Mouse (Mus musculus) heart, embryonic 11.5 days (tissue): ENCODE measurements around the gene Triml2. TPM values are rescaled to one million over a fixed set of nuclear protein-coding genes. Genes with fewer than 3 reads are reported as not detected.

Experiments
- ATAC-seq: fragments of 200-750 bp; cut with Nextera tagmentation; replicated peaks from 2 replicates; pipeline ENCODE4 v1.8.0; 2017; ENCODE audit warnings: moderate library complexity; ENCODE audit not compliant: insufficient number of reproducible peaks, low FRiP score, low TSS enrichment
- H3K27ac ChIP-seq: fragments of 300-500 bp; sonication (generic); 2 replicates; pipeline ENCODE4 v1.5.1; 2014; ENCODE audit warnings: mild to moderate bottlenecking, low read depth, low read length
- H3K27me3 ChIP-seq: fragments of 300-500 bp; sonication (generic); 2 replicates; pipeline ENCODE4 v1.6.1; 2014; ENCODE audit warnings: mild to moderate bottlenecking, low read length, mixed read lengths; ENCODE audit not compliant: control insufficient read depth, insufficient read depth
- H3K36me3 ChIP-seq: fragments of 300-500 bp; sonication (generic); 2 replicates; pipeline ENCODE4 v1.6.1; 2014; ENCODE audit warnings: mild to moderate bottlenecking, low read length, moderate library complexity, mixed read lengths; ENCODE audit not compliant: control insufficient read depth, insufficient read depth
- H3K4me1 ChIP-seq: fragments of 300-500 bp; sonication (generic); 2 replicates; pipeline ENCODE4 v1.6.1; 2014; ENCODE audit warnings: low read length; ENCODE audit not compliant: control insufficient read depth, insufficient read depth
- H3K4me2 ChIP-seq: fragments of 300-500 bp; sonication (generic); 2 replicates; pipeline ENCODE4 v1.6.1; 2014; ENCODE audit warnings: mild to moderate bottlenecking, moderate library complexity
- H3K4me3 ChIP-seq: fragments of 300-500 bp; sonication (generic); 2 replicates; pipeline ENCODE4 v1.5.1; 2014; ENCODE audit warnings: low read depth, low read length
- H3K9ac ChIP-seq: fragments of 300-500 bp; sonication (generic); 2 replicates; pipeline ENCODE4 v1.6.1; 2014; ENCODE audit warnings: mild to moderate bottlenecking, low read depth, low read length, moderate library complexity
- H3K9me3 ChIP-seq: fragments of 300-500 bp; sonication (generic); replicated peaks from 2 replicates; pipeline ENCODE4 v1.6.1; 2016; ENCODE audit warnings: low read length; ENCODE audit not compliant: control insufficient read depth
- WGBS: fragments of 180-500 bp; shearing (Covaris S2); extraction: QIAGEN DNeasy Blood & Tissue Kit; methylation state at CpG from one replicate; pipeline ENCODE4 v1.1.7; 2014; ENCODE audit not compliant: insufficient replicate concordance; 5-methylcytosine and 5-hydroxymethylcytosine counted together
- polyA plus RNA-seq: library from polyadenylated mRNA; unstranded; fragments of >200 nt; fragmentation: Nextera tagmentation; extraction: Ambion mirVana; gene quantifications from 2 replicates; pipeline ENCODE4 v1.2.1, GENCODE M21; 2014

Triml2 gene
- polyA plus RNA-seq, 1 experiment from 2014 or later = not detected

- ATAC-seq = no peak
- Histone ChIP-seq H3K36me3 (no peaks in the 10 kb centered on the region), H3K4me2 (no peak overlapping the region), H3K27ac (no peak overlapping the region), H3K9me3 (no peaks in the 10 kb centered on the region), H3K9ac (no peak overlapping the region), H3K4me1 (no peaks in the 10 kb centered on the region), H3K27me3 (no peaks in the 10 kb centered on the region), H3K4me3 (no peak overlapping the region)
- WGBS = 47% methylated on average over 3 of the region's 3 CpGs
Observed at GRCm38 (mm10) chr8:43178263-43178662, 2.1 kb upstream of the Triml2 start.

GRCm38 (mm10) chr8:43179189-43179588 is 1.2 kb upstream of the Triml2 start:
- 13% methylated on average over 4 of the region's 4 CpGs for WGBS
- no peaks in the 10 kb centered on the region for H3K9me3 ChIP-seq
- H3K4me3 ChIP-seq = no peak overlapping the region
- no peak overlapping the region; the same call in 1 of the 2 replicates for H3K27ac ChIP-seq
- no peaks in the 10 kb centered on the region for H3K36me3 ChIP-seq
- H3K27me3 ChIP-seq = no peaks in the 10 kb centered on the region
- no peaks in the 10 kb centered on the region for H3K4me1 ChIP-seq
- peak; percentile 74 for ATAC-seq
- no peak overlapping the region for H3K4me2 ChIP-seq
- H3K9ac ChIP-seq = no peak overlapping the region

GRCm38 (mm10) chr8:43182281-43182680 is 1.9 kb downstream of the Triml2 start:
- H3K36me3 ChIP-seq = no peaks in the 10 kb centered on the region
- 80% methylated on average over 2 of the region's 2 CpGs for WGBS
- no peak for ATAC-seq
- no peak overlapping the region for H3K4me3 ChIP-seq
- no peak overlapping the region for H3K9ac ChIP-seq
- H3K27me3 ChIP-seq = no peaks in the 10 kb centered on the region
- H3K4me2 ChIP-seq = no peak overlapping the region
- H3K4me1 ChIP-seq = no peaks in the 10 kb centered on the region
- no peak overlapping the region for H3K27ac ChIP-seq
- no peaks in the 10 kb centered on the region for H3K9me3 ChIP-seq

- no peaks in the 10 kb centered on the region for H3K36me3 ChIP-seq
- no peak overlapping the region for H3K27ac ChIP-seq
- H3K4me3 ChIP-seq = no peak overlapping the region
- H3K4me1 ChIP-seq = no peaks in the 10 kb centered on the region
- no peaks in the 10 kb centered on the region for H3K27me3 ChIP-seq
- ATAC-seq = no peak
- H3K4me2 ChIP-seq = no peak overlapping the region
- no peak overlapping the region for H3K9ac ChIP-seq
- H3K9me3 ChIP-seq = no peaks in the 10 kb centered on the region
Observed at GRCm38 (mm10) chr8:43215554-43215953, 35.2 kb downstream of the Triml2 start.

GRCm38 (mm10) chr8:43243326-43243725 is 63.0 kb downstream of the Triml2 start:
- H3K4me2 ChIP-seq = no peak overlapping the region
- no peaks in the 10 kb centered on the region for H3K27me3 ChIP-seq
- H3K9ac ChIP-seq = no peak overlapping the region
- no peak for ATAC-seq
- H3K36me3 ChIP-seq = no peaks in the 10 kb centered on the region
- no peak overlapping the region for H3K27ac ChIP-seq
- WGBS = 79% methylated on average over 3 of the region's 3 CpGs
- H3K9me3 ChIP-seq = no peaks in the 10 kb centered on the region
- H3K4me1 ChIP-seq = no peaks in the 10 kb centered on the region
- no peak overlapping the region for H3K4me3 ChIP-seq

Other genes starting within 250 kb of the Triml2 start
- not detected in 2 replicates for gene Triml1, start 39.1 kb upstream of the Triml2 start, polyA plus RNA-seq
- not detected in 2 replicates for gene Zfp42, start 126.4 kb downstream of the Triml2 start, polyA plus RNA-seq